Mouse (Mus musculus): ENCODE results near the gene Adar. TPM values are rescaled to one million over a fixed set of nuclear protein-coding genes. Genes with fewer than 3 reads are reported as not detected.
A peak's percentile ranks its signal among the peaks of the same experiment; 100 is the strongest.

The Adar gene
- polyA plus RNA-seq, 1 experiment from 2014 or later, result 15.8 TPM

DNA sequence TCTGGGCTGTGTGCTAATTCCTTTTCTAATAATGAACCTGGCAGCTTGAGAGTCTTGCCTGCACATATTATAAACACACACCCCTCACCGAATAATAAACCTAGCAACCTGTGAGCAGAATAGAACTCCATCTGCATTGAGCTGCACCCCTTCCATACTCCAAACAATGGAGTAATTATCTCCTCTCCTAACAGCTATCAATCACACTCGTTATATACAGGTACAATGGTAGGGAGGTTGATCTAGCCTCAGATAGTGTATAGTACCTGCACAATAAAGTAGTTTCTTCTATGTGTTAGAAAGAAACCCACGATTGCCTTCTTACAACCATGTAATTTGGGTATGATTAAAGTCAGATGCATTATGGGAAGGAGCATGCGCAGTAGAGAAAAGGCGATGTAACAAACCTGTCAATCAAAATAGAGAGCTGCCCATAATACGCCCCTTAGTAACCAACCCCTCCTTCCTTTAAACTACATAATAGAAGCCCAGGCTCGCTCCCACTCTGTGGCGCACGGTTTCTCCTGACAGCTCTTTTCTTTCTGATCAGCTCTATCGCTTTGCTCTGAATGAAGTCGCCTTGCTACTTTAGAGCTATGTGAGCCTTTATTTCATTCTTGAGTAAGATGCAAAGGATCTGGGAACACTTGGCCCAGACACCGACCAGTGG lies 18.5 kb upstream of the Adar start:
- DNase-seq (ENCODE audit: low spot score) (no peak), ATAC-seq (ENCODE audit: insufficient number of reproducible peaks, low FRiP score, low TSS enrichment, low read depth) (no peak)
- Histone ChIP-seq H3K4me1 (ENCODE audit: control insufficient read depth, insufficient read depth, low read length) (no peaks in the 10 kb centered on the region), H3K4me3 (ENCODE audit: low read depth, low read length) (no peak overlapping the region), H3K27ac (replicated peaks; ENCODE audit: low read depth, low read length) (no peak overlapping the region), H3K9me3 (ENCODE audit: control insufficient read depth, low read length) (no peaks in the 10 kb centered on the region), H3K27me3 (ENCODE audit: control insufficient read depth, insufficient read depth, low read length) (no peaks in the 10 kb centered on the region), H3K4me2 (ENCODE audit: low read depth, severe bottlenecking) (no peak overlapping the region), H3K36me3 (ENCODE audit: control insufficient read depth, insufficient read depth, low read length) (no peaks in the 10 kb centered on the region), H3K9ac (ENCODE audit: low read length) (no peak overlapping the region)
- WGBS, result 84% methylated on average over 12 of the region's 12 CpGs

DNA sequence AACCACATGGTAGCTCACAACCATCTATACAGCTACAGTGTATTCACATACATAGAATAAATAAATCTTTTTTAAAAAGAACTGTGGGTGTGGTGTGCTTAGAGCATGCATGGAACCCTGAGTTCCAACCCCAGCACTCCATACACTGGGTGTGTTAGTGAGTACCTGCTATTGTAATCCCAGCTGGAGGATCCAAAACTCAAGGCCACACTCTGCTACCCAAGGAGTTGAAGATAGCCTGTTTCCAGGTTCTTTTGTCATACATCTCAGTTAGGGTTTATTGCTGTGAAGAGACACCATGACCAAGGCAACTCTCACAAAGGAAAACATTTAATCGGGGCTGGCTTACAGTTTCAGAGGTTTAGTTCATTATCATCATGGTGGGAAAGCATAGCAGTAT lies 15.9 kb upstream of the Adar start:
- H3K4me3 ChIP-seq (ENCODE audit: low read depth, low read length), result no peak overlapping the region

DNA sequence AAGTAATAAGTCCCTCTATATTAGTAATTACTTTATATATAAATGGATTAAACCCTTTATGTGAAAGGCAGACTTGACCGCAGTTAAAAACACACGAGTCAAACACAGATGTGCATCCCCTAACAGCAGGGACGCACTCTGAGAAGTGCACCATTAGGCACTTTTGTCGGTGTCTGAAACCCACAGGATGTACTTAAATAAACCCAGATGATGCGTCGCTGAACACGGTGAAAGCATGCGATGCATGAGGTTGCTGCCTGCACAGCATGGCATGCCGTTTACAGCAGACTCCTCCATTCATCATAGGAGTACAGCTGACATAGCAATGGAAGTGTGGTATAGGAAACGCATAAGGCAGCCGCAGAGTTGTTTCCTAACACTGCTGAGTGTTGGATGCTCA lies 14.4 kb upstream of the Adar start:
- Histone ChIP-seq H3K4me2 (ENCODE audit: low read depth, severe bottlenecking) (no peak overlapping the region), H3K9ac (ENCODE audit: low read length) (no peak overlapping the region), H3K27ac (replicated peaks; ENCODE audit: low read depth, low read length) (no peak overlapping the region), H3K4me3 (ENCODE audit: low read depth, low read length) (no peak overlapping the region), H3K27me3 (ENCODE audit: control insufficient read depth, insufficient read depth, low read length) (no peaks in the 10 kb centered on the region), H3K4me1 (ENCODE audit: control insufficient read depth, insufficient read depth, low read length) (no peaks in the 10 kb centered on the region), H3K36me3 (ENCODE audit: control insufficient read depth, insufficient read depth, low read length) (no peaks in the 10 kb centered on the region), H3K9me3 (ENCODE audit: control insufficient read depth, low read length) (no peaks in the 10 kb centered on the region)
- ATAC-seq (ENCODE audit: insufficient number of reproducible peaks, low FRiP score, low TSS enrichment, low read depth) (no peak), DNase-seq (ENCODE audit: low spot score) (peak; percentile 47)
- WGBS, result 24% methylated on average over 11 of the region's 11 CpGs

More for the DNA sequence above, 15.9 kb upstream of the Adar start:
- Histone ChIP-seq H3K4me2 (ENCODE audit: low read depth, severe bottlenecking) (no peak overlapping the region), H3K9me3 (ENCODE audit: control insufficient read depth, low read length) (no peaks in the 10 kb centered on the region), H3K36me3 (ENCODE audit: control insufficient read depth, insufficient read depth, low read length) (no peaks in the 10 kb centered on the region), H3K27ac (replicated peaks; ENCODE audit: low read depth, low read length) (no peak overlapping the region), H3K9ac (ENCODE audit: low read length) (no peak overlapping the region), H3K27me3 (ENCODE audit: control insufficient read depth, insufficient read depth, low read length) (no peaks in the 10 kb centered on the region), H3K4me1 (ENCODE audit: control insufficient read depth, insufficient read depth, low read length) (no peaks in the 10 kb centered on the region)
- no peak for ATAC-seq (ENCODE audit: insufficient number of reproducible peaks, low FRiP score, low TSS enrichment, low read depth)
- DNase-seq (ENCODE audit: low spot score), result no peak
- 94% methylated on average over 1 of the region's 1 CpGs for WGBS

DNA sequence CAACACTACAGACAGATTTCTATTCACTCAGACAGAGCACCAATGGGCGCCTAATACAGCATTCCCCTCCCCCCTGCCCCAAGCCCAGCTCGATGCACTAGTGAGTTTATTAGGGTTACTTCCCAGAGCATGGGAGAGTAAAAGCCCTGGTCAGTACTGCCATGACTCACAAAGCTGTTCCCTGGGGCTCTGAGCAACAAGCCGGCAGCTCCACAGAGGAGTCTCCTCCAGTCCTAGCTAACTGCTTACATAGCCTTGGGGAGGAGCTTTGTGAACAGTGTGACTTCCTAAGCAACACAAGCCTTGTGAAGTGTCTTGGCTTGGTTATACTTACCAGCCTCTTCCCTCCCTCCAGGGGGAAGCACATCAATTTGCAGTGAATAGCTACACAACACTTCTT lies 11.2 kb upstream of the Adar start:
- no peak for DNase-seq (ENCODE audit: low spot score)
- Histone ChIP-seq H3K4me3 (ENCODE audit: low read depth, low read length) (no peak overlapping the region), H3K27me3 (ENCODE audit: control insufficient read depth, insufficient read depth, low read length) (no peaks in the 10 kb centered on the region), H3K9ac (ENCODE audit: low read length) (no peak overlapping the region), H3K36me3 (ENCODE audit: control insufficient read depth, insufficient read depth, low read length) (no peaks in the 10 kb centered on the region), H3K4me1 (ENCODE audit: control insufficient read depth, insufficient read depth, low read length) (no peaks in the 10 kb centered on the region), H3K27ac (replicated peaks; ENCODE audit: low read depth, low read length) (no peak overlapping the region), H3K4me2 (ENCODE audit: low read depth, severe bottlenecking) (no peak overlapping the region), H3K9me3 (ENCODE audit: control insufficient read depth, low read length) (no peaks in the 10 kb centered on the region)
- 35% methylated on average over 3 of the region's 3 CpGs for WGBS
- no peak for ATAC-seq (ENCODE audit: insufficient number of reproducible peaks, low FRiP score, low TSS enrichment, low read depth)

DNA sequence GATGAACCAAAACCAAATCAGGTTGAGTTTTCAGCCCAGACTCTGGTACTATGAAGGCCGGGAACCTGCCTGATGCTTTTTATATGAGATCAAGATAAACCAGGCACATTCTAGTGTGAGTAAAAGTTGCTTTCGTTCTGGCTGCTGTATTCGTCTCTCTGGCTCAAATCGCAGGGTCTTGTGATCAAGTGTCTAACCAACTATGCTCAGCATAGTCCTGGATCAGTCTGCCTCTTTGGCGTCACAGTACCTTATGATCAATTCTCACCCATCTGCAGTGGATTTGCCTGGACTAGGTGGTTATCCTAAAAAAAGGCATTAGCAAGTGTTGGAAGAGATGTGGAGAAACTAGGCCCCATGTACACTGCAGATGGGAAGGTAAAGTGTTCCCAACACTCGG lies 10.8 kb upstream of the Adar start:
- Histone ChIP-seq H3K4me3 (ENCODE audit: low read depth, low read length) (no peak overlapping the region), H3K4me2 (ENCODE audit: low read depth, severe bottlenecking) (no peak overlapping the region), H3K36me3 (ENCODE audit: control insufficient read depth, insufficient read depth, low read length) (no peaks in the 10 kb centered on the region), H3K27me3 (ENCODE audit: control insufficient read depth, insufficient read depth, low read length) (no peaks in the 10 kb centered on the region), H3K4me1 (ENCODE audit: control insufficient read depth, insufficient read depth, low read length) (no peaks in the 10 kb centered on the region), H3K9me3 (ENCODE audit: control insufficient read depth, low read length) (no peaks in the 10 kb centered on the region), H3K27ac (replicated peaks; ENCODE audit: low read depth, low read length) (no peak overlapping the region), H3K9ac (ENCODE audit: low read length) (no peak overlapping the region)
- ATAC-seq (ENCODE audit: insufficient number of reproducible peaks, low FRiP score, low TSS enrichment, low read depth) (no peak), DNase-seq (ENCODE audit: low spot score) (no peak)
- WGBS, result 80% methylated on average over 6 of the region's 6 CpGs

DNA sequence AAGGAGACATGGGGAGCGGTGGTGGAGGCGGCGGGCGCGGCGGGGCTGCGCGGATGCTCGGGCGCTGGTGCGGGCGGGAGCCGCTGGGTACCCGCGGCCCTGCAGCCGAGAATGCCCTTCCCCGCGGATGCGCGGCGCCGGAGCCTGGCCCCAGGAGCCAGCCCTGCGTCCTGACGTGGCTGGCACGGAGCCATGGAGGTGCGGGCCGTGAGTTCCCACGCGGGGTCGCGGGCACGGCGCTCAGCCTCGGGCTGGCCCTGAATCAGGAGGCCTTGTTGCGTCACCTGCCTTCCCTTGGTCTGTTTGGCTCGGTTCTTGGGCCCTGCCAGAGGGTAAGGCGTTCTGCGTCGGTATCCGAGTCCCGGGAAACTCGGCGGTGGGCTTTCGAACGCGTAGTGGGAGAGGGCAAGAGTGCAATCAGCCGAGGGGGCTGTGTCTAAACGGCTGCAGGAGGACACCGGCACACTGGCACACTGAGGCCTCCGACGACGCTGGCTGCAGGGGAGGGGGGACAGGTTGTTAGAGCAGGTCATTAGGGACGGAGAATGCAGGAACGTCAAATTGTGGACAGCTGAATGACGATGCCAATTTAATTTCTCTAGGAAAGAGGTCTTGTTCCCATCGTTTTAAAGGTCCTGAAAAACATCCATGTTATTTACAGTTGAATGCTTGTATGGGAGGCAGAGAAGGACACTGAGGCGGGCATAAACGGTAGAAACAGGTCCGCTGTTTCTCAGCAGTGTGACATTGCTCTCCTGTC lies 565 bp downstream of the Adar start:
- DNase-seq (ENCODE audit: low spot score) (no peak), ATAC-seq (ENCODE audit: insufficient number of reproducible peaks, low FRiP score, low TSS enrichment, low read depth) (peak; percentile 54; the same call in 1 of the 2 replicates)
- peak overlapping the region; percentile 90 for H3K4me3 ChIP-seq (ENCODE audit: low read depth, low read length)
- H3K27ac ChIP-seq (replicated peaks; ENCODE audit: low read depth, low read length), result no peak overlapping the region
- H3K4me2 ChIP-seq (ENCODE audit: low read depth, severe bottlenecking), result peak overlapping the region; percentile 77
- H3K27me3 ChIP-seq (ENCODE audit: control insufficient read depth, insufficient read depth, low read length), result no peaks in the 10 kb centered on the region
- peak overlapping the region; percentile 88 for H3K9ac ChIP-seq (ENCODE audit: low read length)
- H3K4me1 ChIP-seq (ENCODE audit: control insufficient read depth, insufficient read depth, low read length), result peaks cover 5% of the 10 kb centered on the region; the same call in 1 of the 2 replicates
- no peaks in the 10 kb centered on the region for H3K9me3 ChIP-seq (ENCODE audit: control insufficient read depth, low read length)
- no peaks in the 10 kb centered on the region for H3K36me3 ChIP-seq (ENCODE audit: control insufficient read depth, insufficient read depth, low read length)
- WGBS, result 2% methylated on average over 58 of the region's 59 CpGs

- 69% methylated on average over 6 of the region's 6 CpGs for WGBS
- H3K27ac ChIP-seq (replicated peaks; ENCODE audit: low read depth, low read length), result no peak overlapping the region
- ATAC-seq (ENCODE audit: insufficient number of reproducible peaks, low FRiP score, low TSS enrichment, low read depth) (no peak), DNase-seq (ENCODE audit: low spot score) (no peak)
- H3K4me3 ChIP-seq (ENCODE audit: low read depth, low read length), result peak overlapping the region; percentile 90
- no peaks in the 10 kb centered on the region for H3K36me3 ChIP-seq (ENCODE audit: control insufficient read depth, insufficient read depth, low read length)
- peaks cover 5% of the 10 kb centered on the region; the same call in 1 of the 2 replicates for H3K4me1 ChIP-seq (ENCODE audit: control insufficient read depth, insufficient read depth, low read length)
- peak overlapping the region; percentile 77 for H3K4me2 ChIP-seq (ENCODE audit: low read depth, severe bottlenecking)
- H3K27me3 ChIP-seq (ENCODE audit: control insufficient read depth, insufficient read depth, low read length), result no peaks in the 10 kb centered on the region
- peak overlapping the region; percentile 88; the same call in 1 of the 2 replicates for H3K9ac ChIP-seq (ENCODE audit: low read length)
- no peaks in the 10 kb centered on the region for H3K9me3 ChIP-seq (ENCODE audit: control insufficient read depth, low read length)
Measured at GRCm38 (mm10) chr3:89715967-89716256, 1.1 kb downstream of the Adar start.

GRCm38 (mm10) chr3:89722032-89722431 lies 7.2 kb downstream of the Adar start:
- Histone ChIP-seq H3K4me3 (ENCODE audit: low read depth, low read length) (no peak overlapping the region), H3K9me3 (ENCODE audit: control insufficient read depth, low read length) (no peaks in the 10 kb centered on the region), H3K27me3 (ENCODE audit: control insufficient read depth, insufficient read depth, low read length) (no peaks in the 10 kb centered on the region), H3K4me2 (ENCODE audit: low read depth, severe bottlenecking) (no peak overlapping the region), H3K4me1 (ENCODE audit: control insufficient read depth, insufficient read depth, low read length) (no peaks in the 10 kb centered on the region), H3K9ac (ENCODE audit: low read length) (no peak overlapping the region), H3K27ac (replicated peaks; ENCODE audit: low read depth, low read length) (no peak overlapping the region), H3K36me3 (ENCODE audit: control insufficient read depth, insufficient read depth, low read length) (no peaks in the 10 kb centered on the region)
- DNase-seq (ENCODE audit: low spot score) (no peak), ATAC-seq (ENCODE audit: insufficient number of reproducible peaks, low FRiP score, low TSS enrichment, low read depth) (no peak)
